Mouse (Mus musculus) bone marrow macrophage, adult 2 months (primary cell): ENCODE measurements around the gene Ptger4.

Experiments
- CTCF ChIP-seq: IDR thresholded peaks from 2 replicates; pipeline ENCODE4 v1.5.1; 2012; ENCODE audit warnings: low read depth, mild to moderate bottlenecking, low read length, moderate library complexity
- POLR2A ChIP-seq: IDR thresholded peaks from 2 replicates; pipeline ENCODE4 v1.6.1; 2012; ENCODE audit warnings: mild to moderate bottlenecking, low read depth, low read length, borderline replicate concordance

DNA sequence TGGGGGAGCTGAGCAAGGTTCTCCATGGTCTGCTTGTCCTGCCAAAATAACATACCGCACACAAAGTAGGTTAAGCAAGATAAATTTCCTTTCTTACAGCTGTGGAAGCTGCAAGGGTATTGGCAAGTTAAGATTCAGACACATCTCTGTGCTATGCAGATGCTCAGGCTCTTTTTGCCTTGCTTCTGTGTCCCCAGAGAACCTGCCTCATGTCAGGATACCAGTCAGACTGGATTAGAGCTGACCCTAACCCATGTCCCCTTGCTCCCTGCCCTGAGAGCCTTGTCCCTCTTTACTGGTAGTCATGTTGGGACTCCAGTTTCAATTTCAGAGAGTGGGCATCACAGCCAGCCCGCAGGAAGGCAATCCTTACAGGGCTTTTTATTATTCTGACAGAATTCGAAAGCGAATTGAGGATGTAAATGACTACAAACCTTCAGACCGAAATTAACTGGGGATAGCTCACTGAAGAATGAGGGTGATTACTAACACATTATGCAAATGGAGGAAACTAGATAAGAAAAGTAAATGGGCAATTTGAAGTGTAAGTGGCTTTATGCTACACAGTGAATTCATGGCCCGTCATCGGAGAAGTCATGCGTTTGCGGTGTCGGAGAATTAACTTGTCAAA is 19.0 kb upstream of the Ptger4 start:
- TF ChIP-seq CTCF (no peak), POLR2A (no peak)
